8 mouse cellular contexts compared by ENCODE assay signal in the genomic region with DNA sequence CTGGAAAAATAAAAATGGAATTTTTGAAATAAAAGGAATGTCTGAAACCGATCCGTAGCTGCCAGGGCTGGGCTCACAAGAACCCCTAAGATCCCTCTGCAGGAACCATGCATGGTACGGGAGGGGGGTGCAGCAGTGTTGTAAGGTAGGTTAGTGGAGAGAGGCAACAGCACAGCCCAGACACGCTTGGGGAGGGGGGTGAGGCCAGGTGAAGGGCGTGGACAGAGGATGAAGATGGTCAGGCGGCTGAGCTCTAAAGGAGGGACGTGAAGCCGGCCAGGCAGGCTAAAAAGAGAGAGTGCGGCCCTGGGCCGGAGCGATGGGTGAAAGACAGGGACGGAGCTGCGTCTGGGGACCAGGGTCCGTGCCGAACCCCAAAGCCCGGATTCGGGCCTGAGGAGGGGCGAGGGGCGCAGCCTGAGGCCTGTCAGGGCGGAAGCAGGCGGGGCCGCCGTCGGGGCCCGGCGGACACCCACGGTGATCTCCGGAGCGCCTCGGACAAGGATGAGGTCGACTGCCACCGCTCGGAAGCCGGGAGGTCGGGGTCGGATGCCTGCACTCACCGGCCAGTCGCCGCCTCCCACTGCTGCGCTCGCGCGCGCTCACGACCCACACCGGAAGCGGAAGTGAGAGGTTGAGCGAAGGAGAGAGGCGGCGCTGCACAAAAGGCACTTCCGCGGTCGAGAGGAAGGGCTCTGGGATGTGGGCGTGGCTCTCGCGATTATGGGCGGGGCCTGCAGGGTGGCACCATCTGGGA. TPM values are rescaled to one million over a fixed set of nuclear protein-coding genes. Genes with fewer than 3 reads are reported as not detected.
DNase-seq lines count a peak whose midpoint lies in the region; ATAC-seq and TF ChIP-seq lines count a peak whose summit lies in the region.

Gene Clasrp (minus strand): TSS at position 638 of the 757 bp plus-strand sequence.

- H3K79me2 ChIP-seq in liver, adult 2 months (ENCODE audit: control insufficient read depth, insufficient read depth, low read length), result peaks cover 14% of the 10 kb centered on the region; the same call in 1 of the 2 replicates
- peaks cover 35% of the 10 kb centered on the region for H3K79me2 ChIP-seq in myocyte (ENCODE audit: control insufficient read depth, insufficient read depth)

- peaks cover 12% of the 10 kb centered on the region for H3K4me1 ChIP-seq in heart, embryonic 11.5 days (ENCODE audit: control insufficient read depth, insufficient read depth, low read length)
- H3K4me1 ChIP-seq in kidney, embryonic 16.5 days (ENCODE audit: insufficient read depth, low read length), result peaks cover 17% of the 10 kb centered on the region
- peaks cover 5% of the 10 kb centered on the region; the same call in 1 of the 2 replicates for H3K4me1 ChIP-seq in liver, adult 2 months (ENCODE audit: control insufficient read depth, insufficient read depth, low read length)

- peak; percentile 98 for DNase-seq in B cell, adult 2 months
- peak; percentile 97 for DNase-seq in brain, adult 2 months (ENCODE audit: low read depth, low spot score)
- DNase-seq in liver, adult 2 months (ENCODE audit: extremely low read depth, low read depth, low spot score), result peak; percentile 86
- peak; percentile 96 for DNase-seq in splenic B cell, adult 2 months (ENCODE audit: low read depth, low spot score)

- peak within 1 kb of the TSS; percentile 78 for H3K27ac ChIP-seq in heart, embryonic 11.5 days (ENCODE audit: low read depth, low read length)
- peak within 1 kb of the TSS; percentile 80 for H3K27ac ChIP-seq in kidney, embryonic 16.5 days (ENCODE audit: low read length)
- peak within 1 kb of the TSS; percentile 28; the same call in 1 of the 2 replicates for H3K27ac ChIP-seq in liver, adult 2 months (replicated peaks; ENCODE audit: insufficient read depth, low read depth, low read length)

- peak within 1 kb of the TSS; percentile 72 for H3ac ChIP-seq in myocyte (ENCODE audit: control insufficient read depth, insufficient read length)

- H3K4me3 ChIP-seq in heart, embryonic 11.5 days (ENCODE audit: low read depth, low read length), result peak within 1 kb of the TSS; percentile 97
- peak within 1 kb of the TSS; percentile 100 for H3K4me3 ChIP-seq in kidney, embryonic 16.5 days (ENCODE audit: low read length)
- peak within 1 kb of the TSS; percentile 79 for H3K4me3 ChIP-seq in liver, adult 2 months (ENCODE audit: insufficient read depth, low read depth, low read length)
- peak within 1 kb of the TSS; percentile 69 for H3K4me3 ChIP-seq in myocyte

- H3K4me2 ChIP-seq in heart, embryonic 11.5 days, result peak within 1 kb of the TSS; percentile 70
- H3K4me2 ChIP-seq in kidney, embryonic 16.5 days (replicated peaks; ENCODE audit: low read depth, low read length), result peak within 1 kb of the TSS; percentile 82
- peak within 1 kb of the TSS; percentile 85 for H3K4me2 ChIP-seq in myocyte (ENCODE audit: low read depth)

- no peak for TF ChIP-seq CTCF in liver, adult 2 months (IDR thresholded peaks at IDR 0.05; ENCODE audit: low read depth, low read length)

- H3K9ac ChIP-seq in heart, embryonic 11.5 days (ENCODE audit: low read depth, low read length), result peak within 1 kb of the TSS; percentile 96
- H3K9ac ChIP-seq in kidney, embryonic 16.5 days (replicated peaks; ENCODE audit: low read length), result peak within 1 kb of the TSS; percentile 97
- H3K9ac ChIP-seq in liver, adult 2 months (ENCODE audit: low read depth, low read length), result peak within 1 kb of the TSS; percentile 89

- TF ChIP-seq POLR2A in liver, adult 2 months (IDR thresholded peaks at IDR 0.05; ENCODE audit: extremely low read depth, insufficient read depth, low read length), result peak; percentile 65
- TF ChIP-seq POLR2A in myocyte (IDR thresholded peaks at IDR 0.05; ENCODE audit: insufficient read length, low read depth), result peak; percentile 96

- H3K9me3 ChIP-seq in heart, embryonic 11.5 days (replicated peaks; ENCODE audit: control insufficient read depth, low read length), result no peaks in the 10 kb centered on the region
- no peaks in the 10 kb centered on the region for H3K9me3 ChIP-seq in kidney, embryonic 16.5 days (ENCODE audit: low read length)

- peaks cover 5% of the 10 kb centered on the region; the same call in 1 of the 2 replicates for H3K36me3 ChIP-seq in heart, embryonic 11.5 days (ENCODE audit: control insufficient read depth, insufficient read depth, low read length)
- peaks cover 29% of the 10 kb centered on the region for H3K36me3 ChIP-seq in kidney, embryonic 16.5 days (ENCODE audit: insufficient read depth, low read length)
- no peaks in the 10 kb centered on the region for H3K36me3 ChIP-seq in liver, adult 2 months (ENCODE audit: control insufficient read depth, insufficient read depth, low read length)
- H3K36me3 ChIP-seq in myocyte (ENCODE audit: control insufficient read depth, insufficient read depth), result peaks cover 4% of the 10 kb centered on the region
- H3K36me3 ChIP-seq in splenic B cell, adult 2 months (ENCODE audit: control insufficient read depth, insufficient read depth, low read length, poor library complexity, severe bottlenecking), result peaks cover 10% of the 10 kb centered on the region

- ATAC-seq in erythroblast, adult 5-6 weeks (replicated peaks; ENCODE audit: low FRiP score, poor library complexity, severe bottlenecking), result peak; percentile 98
- peak; percentile 85 for ATAC-seq in heart, embryonic 11.5 days (replicated peaks; ENCODE audit: insufficient number of reproducible peaks, low FRiP score, low TSS enrichment)
- ATAC-seq in kidney, embryonic 16.5 days (ENCODE audit: low FRiP score, low TSS enrichment), result peak; percentile 95

- no peaks in the 10 kb centered on the region for H3K27me3 ChIP-seq in heart, embryonic 11.5 days (ENCODE audit: control insufficient read depth, insufficient read depth, low read length)
- H3K27me3 ChIP-seq in kidney, embryonic 16.5 days (ENCODE audit: insufficient read depth, low read length), result no peaks in the 10 kb centered on the region
- no peaks in the 10 kb centered on the region for H3K27me3 ChIP-seq in liver, adult 2 months (ENCODE audit: control insufficient read depth, insufficient read depth, low read length)
- H3K27me3 ChIP-seq in myocyte (ENCODE audit: control insufficient read depth, insufficient read depth, insufficient read length), result no peaks in the 10 kb centered on the region
- H3K27me3 ChIP-seq in splenic B cell, adult 2 months (ENCODE audit: control insufficient read depth, insufficient read depth, low read length, poor library complexity, severe bottlenecking), result no peaks in the 10 kb centered on the region

- 1% methylated on average over 57 of the region's 57 CpGs for WGBS in heart, embryonic 11.5 days (ENCODE audit: insufficient replicate concordance)
- under 1% methylated on average over 57 of the region's 57 CpGs for WGBS in kidney, embryonic 16.5 days
- WGBS in liver, adult 2 months, result 1% methylated on average over 50 of the region's 57 CpGs

TF ChIP-seq in myocyte, 11 proteins besides CTCF, POLR2A, EP300 and RAD21:
- TF ChIP-seq E2F4 (IDR thresholded peaks at IDR 0.05; ENCODE audit: insufficient read depth) (peak; percentile 35), MYOG (IDR thresholded peaks at IDR 0.05; ENCODE audit: control insufficient read depth in 1 of 3, insufficient read depth in 1 of 3, insufficient read length in 2 of 3, low read depth in 2 of 3) (peak in 1 of 3 experiments; percentile 36), TCF12 (IDR thresholded peaks at IDR 0.05; ENCODE audit: insufficient read depth, poor library complexity, severe bottlenecking) (no peak), REST (IDR thresholded peaks at IDR 0.05; ENCODE audit: insufficient read depth, insufficient read length) (no peak), TCF3 (IDR thresholded peaks at IDR 0.05; ENCODE audit: insufficient read length, low read depth) (no peak), SRF (IDR thresholded peaks at IDR 0.05; ENCODE audit: control insufficient read depth, insufficient read length, low read depth) (no peak), POLR2AphosphoS2 (IDR thresholded peaks at IDR 0.05; ENCODE audit: insufficient read length, low read depth) (peak; percentile 98), MAX (IDR thresholded peaks at IDR 0.05; ENCODE audit: low read depth) (no peak), CEBPB (IDR thresholded peaks at IDR 0.05; ENCODE audit: insufficient read depth, poor library complexity, severe bottlenecking) (no peak), MYOD1 (IDR thresholded peaks at IDR 0.05; ENCODE audit: control insufficient read depth in 1 of 3, insufficient read length in 2 of 3, low read depth in 2 of 3) (peak in 1 of 3 experiments; percentile 1)

RNA-seq across cellular contexts. Expression of gene Clasrp, which starts in this region (rescaled TPM):
- total RNA-seq in erythroblast, adult 5-6 weeks (2015; ENCODE audit: low replicate concordance), result 0.96 and 2.3 TPM in 2 replicates
- 14.9 and 21.9 TPM in 2 replicates for total RNA-seq in erythroblast, adult 5-6 weeks (2017; ENCODE audit: low replicate concordance)
- polyA plus RNA-seq in heart, embryonic 11.5 days (2014; fragmentation: Nextera tagmentation; extraction: Ambion mirVana), result 33.2 and 34.3 TPM in 2 replicates
- 52.6 and 55.8 TPM in 2 replicates for polyA plus RNA-seq in kidney, embryonic 16.5 days (2015; fragmentation: Nextera tagmentation; extraction: Ambion mirVana)
- total RNA-seq in liver, adult 2 months (2014; rRNA removed), result 4.9 and 5.3 TPM in 2 replicates
- polyA plus RNA-seq in liver, adult 2 months (2012; rRNA removed), result 18.0 and 24.8 TPM in 2 replicates
- polyA plus RNA-seq in myocyte (2012; fragmentation: generic; extraction: Trizol), result 14.8 TPM

Comparison
In these comparisons a context has a peak if more than half of its experiments do, and no peak if none do; other contexts are left out.
1. Peak in every context shown above with its lines: DNase-seq, ATAC-seq, H3K4me3 ChIP-seq and H3K27ac ChIP-seq.
2. H3K27ac ChIP-seq: peak in every context shown above with its lines; median percentile 80 in kidney, embryonic 16.5 days; 78 in heart, embryonic 11.5 days; 28 in liver, adult 2 months.